Mouse (Mus musculus) kidney, adult 2 months (tissue): ENCODE measurements at regions not wholly inside any gene's neighbourhood (a gene's known extent, or its start where the extent isn't known, plus 50 kb on each side); places are given as distances from the start of the nearest gene placed in this dataset.

ENCODE experiments used
- CTCF ChIP-seq: fragments of 200-500 bp; conservative IDR thresholded peaks from 2 replicates; pipeline ENCODE4 v1.5.1; 2011; ENCODE audit warnings: low read depth, mild to moderate bottlenecking, control low read depth, low read length, moderate library complexity, mixed read lengths; ENCODE audit not compliant: insufficient read depth, insufficient read length
- POLR2A ChIP-seq: fragments of 200-500 bp; IDR thresholded peaks from one replicate; pipeline ENCODE4 v1.6.1; 2011; ENCODE audit warnings: low read depth, low read length, control low read depth

DNA sequence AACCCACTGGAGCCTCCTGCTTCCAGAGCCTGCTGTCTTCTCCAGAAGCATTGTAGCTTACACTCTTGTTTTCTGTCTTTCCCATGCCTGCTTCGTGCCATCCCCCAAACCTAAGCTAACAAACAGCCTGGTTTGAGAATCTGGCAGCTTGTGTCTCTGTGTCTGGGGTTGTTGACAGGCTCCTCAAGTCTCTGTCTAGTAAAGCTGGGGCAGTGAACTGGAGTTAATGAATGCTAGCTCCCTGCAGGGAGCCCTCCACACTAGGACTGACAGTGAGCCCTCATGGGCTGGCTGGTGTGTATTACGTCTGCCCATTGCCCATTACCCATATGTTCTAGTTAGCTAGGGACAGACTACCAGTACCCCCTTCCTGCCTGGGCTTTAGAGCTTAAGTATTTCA lies 232.6 kb upstream of the Ncam1 start:
- TF ChIP-seq POLR2A (no peak), CTCF (no peak)
